Mouse (Mus musculus) forebrain, embryonic 11.5 days (tissue): ENCODE data around the gene Apoc1. TPM values are rescaled to one million over a fixed set of nuclear protein-coding genes. Genes with fewer than 3 reads are reported as not detected.

Experiments used
- ATAC-seq: fragments of 200-750 bp; cut with Nextera tagmentation; replicated peaks from 2 replicates; pipeline ENCODE4 v1.8.0; 2017; ENCODE audit warnings: moderate TSS enrichment; ENCODE audit not compliant: low FRiP score
- DNase-seq: peaks from one replicate; pipeline ENCODE4 v3.0.0-alpha.2; 2017; ENCODE audit warnings: low spot score
- H3K27ac ChIP-seq: fragments of 300-500 bp; sonication (generic); 2 replicates; pipeline ENCODE4 v1.5.1; 2014; ENCODE audit warnings: low read depth, low read length
- H3K27me3 ChIP-seq: fragments of 300-500 bp; sonication (generic); 2 replicates; pipeline ENCODE4 v1.6.1; 2014; ENCODE audit warnings: mild to moderate bottlenecking, low read length, mixed read lengths; ENCODE audit not compliant: control insufficient read depth, insufficient read depth
- H3K36me3 ChIP-seq: fragments of 300-500 bp; sonication (generic); 2 replicates; pipeline ENCODE4 v1.6.1; 2014; ENCODE audit warnings: mild to moderate bottlenecking, low read length, moderate library complexity, mixed read lengths; ENCODE audit not compliant: control insufficient read depth, insufficient read depth
- H3K4me1 ChIP-seq: fragments of 300-500 bp; sonication (generic); replicated peaks from 2 replicates; pipeline ENCODE4 v1.6.1; 2014; ENCODE audit warnings: low read length, mixed read lengths; ENCODE audit not compliant: control insufficient read depth, insufficient read depth
- H3K4me2 ChIP-seq: fragments of 300-500 bp; sonication (generic); 2 replicates; pipeline ENCODE4 v1.6.1; 2014; ENCODE audit warnings: low read depth, mild to moderate bottlenecking, low read length, moderate library complexity, mixed read lengths; ENCODE audit not compliant: severe bottlenecking
- H3K4me3 ChIP-seq: fragments of 300-500 bp; sonication (generic); 2 replicates; pipeline ENCODE4 v1.5.1; 2014; ENCODE audit warnings: low read depth, low read length
- H3K9ac ChIP-seq: fragments of 300-500 bp; sonication (generic); 2 replicates; pipeline ENCODE4 v1.6.1; 2014; ENCODE audit warnings: low read length
- H3K9me3 ChIP-seq: fragments of 300-500 bp; sonication (generic); 2 replicates; pipeline ENCODE4 v1.6.1; 2016; ENCODE audit warnings: low read length, mixed read lengths; ENCODE audit not compliant: control insufficient read depth
- WGBS: fragments of 180-500 bp; shearing (Covaris S2); extraction: QIAGEN DNeasy Blood & Tissue Kit; methylation state at CpG from one replicate; pipeline ENCODE4 v1.1.7; 2014; 5-methylcytosine and 5-hydroxymethylcytosine counted together
- polyA plus RNA-seq: library from polyadenylated mRNA; unstranded; fragments of >200 nt; fragmentation: Nextera tagmentation; extraction: Ambion mirVana; gene quantifications from 2 replicates; pipeline ENCODE4 v1.2.1, GENCODE M21; 2014

The Apoc1 gene
- polyA plus RNA-seq, 1 experiment from 2014 or later = 2.0 TPM

- ATAC-seq = no peak
- Histone ChIP-seq H3K4me2 (no peak overlapping the region), H3K9ac (no peak overlapping the region), H3K36me3 (no peaks in the 10 kb centered on the region; the same call in none of the 2 replicates), H3K9me3 (no peaks in the 10 kb centered on the region), H3K27me3 (no peaks in the 10 kb centered on the region), H3K4me1 (no peaks in the 10 kb centered on the region), H3K27ac (no peak overlapping the region), H3K4me3 (no peak overlapping the region)
- WGBS = 94% methylated on average over 2 of the region's 2 CpGs
- DNase-seq = no peak
These were observed 39.8 kb downstream of the Apoc1 start for GRCm38 (mm10) chr7:19652614-19653013.

DNA sequence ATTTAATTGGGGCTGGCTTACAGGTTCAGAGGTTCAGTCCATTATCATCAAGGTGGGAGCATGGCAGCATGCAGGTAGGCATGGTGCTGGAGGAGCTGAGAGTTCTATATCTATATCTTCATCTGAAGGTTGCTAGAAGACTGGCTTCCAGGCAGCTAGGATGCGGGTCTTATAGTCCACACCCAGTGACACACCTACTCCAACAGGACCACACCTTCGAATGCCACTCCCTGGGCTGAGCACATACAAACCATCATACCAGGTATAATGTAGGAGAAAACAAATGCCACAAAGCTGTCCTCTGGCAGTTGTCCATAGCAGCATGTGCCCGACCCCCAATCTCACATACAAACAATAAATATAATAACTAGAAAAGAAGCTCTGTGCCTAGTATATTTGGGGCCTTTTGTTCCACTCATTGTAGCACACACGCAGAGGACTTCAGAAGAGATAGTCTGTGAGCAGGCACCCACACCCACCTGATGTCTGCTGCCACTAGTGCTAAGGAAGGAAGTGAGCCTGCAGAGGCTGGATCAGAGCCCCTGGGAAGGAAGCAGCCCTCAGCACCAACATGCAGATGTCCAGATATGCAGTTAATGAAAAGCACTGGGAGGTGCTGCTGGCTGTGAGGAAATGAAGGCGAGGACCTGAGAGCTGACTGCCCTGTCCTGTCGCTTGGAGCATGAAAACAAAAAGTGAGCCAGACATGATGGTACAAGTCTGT lies 41.2 kb downstream of the Apoc1 start:
- no peaks in the 10 kb centered on the region; the same call in none of the 2 replicates for H3K36me3 ChIP-seq
- H3K4me3 ChIP-seq = no peak overlapping the region
- 92% methylated on average over 6 of the region's 6 CpGs for WGBS
- H3K27me3 ChIP-seq = no peaks in the 10 kb centered on the region
- no peaks in the 10 kb centered on the region for H3K9me3 ChIP-seq
- no peak for ATAC-seq
- no peak overlapping the region for H3K4me2 ChIP-seq
- DNase-seq = no peak
- no peak overlapping the region for H3K9ac ChIP-seq
- no peaks in the 10 kb centered on the region for H3K4me1 ChIP-seq
- no peak overlapping the region for H3K27ac ChIP-seq

DNA sequence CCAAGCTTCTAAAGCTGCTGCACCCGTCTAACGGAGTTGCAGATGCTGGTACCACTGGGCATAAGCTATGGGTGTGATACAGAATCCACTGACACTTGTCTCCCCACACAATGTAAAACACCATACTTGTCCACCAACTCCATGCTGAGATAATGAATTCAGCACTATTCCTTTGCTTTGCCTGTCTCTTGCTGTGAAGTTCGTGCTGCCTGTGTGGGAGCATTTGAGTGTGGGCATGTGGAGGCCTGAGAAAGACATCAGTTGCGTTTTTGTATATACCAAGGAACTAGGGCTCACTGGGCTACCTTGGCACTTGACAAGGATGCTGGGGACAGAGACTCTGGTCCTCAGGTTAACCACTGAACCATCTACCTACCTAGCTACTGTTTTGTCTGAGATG lies 51.2 kb downstream of the Apoc1 start:
- H3K4me3 ChIP-seq = no peak overlapping the region
- DNase-seq (no peak), ATAC-seq (no peak)
- WGBS = 95% methylated on average over 4 of the region's 4 CpGs
- no peaks in the 10 kb centered on the region for H3K4me1 ChIP-seq
- no peaks in the 10 kb centered on the region for H3K27me3 ChIP-seq
- no peak overlapping the region for H3K27ac ChIP-seq
- no peaks in the 10 kb centered on the region for H3K9me3 ChIP-seq
- H3K9ac ChIP-seq = no peak overlapping the region
- H3K36me3 ChIP-seq = peaks cover 22% of the 10 kb centered on the region
- H3K4me2 ChIP-seq = no peak overlapping the region

Other genes with a start within 250 kb of the Apoc1 start
- 11.0 and 13.2 TPM in 2 replicates for gene Mark4, start 233.8 kb downstream of the Apoc1 start, polyA plus RNA-seq
- gene Exoc3l2, start 229.3 kb downstream of the Apoc1 start, polyA plus RNA-seq = 1.2 and 1.4 TPM in 2 replicates
- 2.9 and 4.5 TPM in 2 replicates for gene Bloc1s3, start 184.3 kb downstream of the Apoc1 start, polyA plus RNA-seq
- gene Trappc6a, start 184.3 kb downstream of the Apoc1 start, polyA plus RNA-seq = 43.7 and 54.1 TPM in 2 replicates
- 0.11 TPM in 1 of 2 replicates, not detected in the other for gene Nkpd1, start 174.8 kb downstream of the Apoc1 start, polyA plus RNA-seq
- 5.1 and 7.8 TPM in 2 replicates for gene Ppp1r37, start 129.6 kb downstream of the Apoc1 start, polyA plus RNA-seq
- 0.40 and 0.47 TPM in 2 replicates for gene Zfp296, start 115.4 kb downstream of the Apoc1 start, polyA plus RNA-seq
- 151 and 156 TPM in 2 replicates for gene Gemin7, start 115.1 kb downstream of the Apoc1 start, polyA plus RNA-seq
- gene Clasrp, start 88.2 kb downstream of the Apoc1 start, polyA plus RNA-seq = 59.7 and 64.1 TPM in 2 replicates
- gene Relb, start 63.2 kb downstream of the Apoc1 start, polyA plus RNA-seq = 2.9 and 3.7 TPM in 2 replicates
- gene Clptm1, start 27.6 kb downstream of the Apoc1 start, polyA plus RNA-seq = 89.1 and 92.0 TPM in 2 replicates
- not detected in 2 replicates for gene Apoc2, start 14.7 kb downstream of the Apoc1 start, polyA plus RNA-seq
- gene Gm44805, start 11.2 kb downstream of the Apoc1 start, polyA plus RNA-seq = not detected in 2 replicates
- not detected in 2 replicates for gene Apoc4, start 11.2 kb downstream of the Apoc1 start, polyA plus RNA-seq
- 125 and 152 TPM in 2 replicates for gene Apoe, start 6.5 kb upstream of the Apoc1 start, polyA plus RNA-seq
- gene Tomm40, start 22.8 kb upstream of the Apoc1 start, polyA plus RNA-seq = 160 and 171 TPM in 2 replicates
- 56.0 and 59.2 TPM in 2 replicates for gene Nectin2, start 57.8 kb upstream of the Apoc1 start, polyA plus RNA-seq
- gene Bcam, start 78.4 kb upstream of the Apoc1 start, polyA plus RNA-seq = 17.6 and 21.5 TPM in 2 replicates
- gene Cblc, start 104.1 kb upstream of the Apoc1 start, polyA plus RNA-seq = 0.28 and 0.84 TPM in 2 replicates
- 0.51 and 1.1 TPM in 2 replicates for gene Bcl3, start 130.1 kb upstream of the Apoc1 start, polyA plus RNA-seq
- not detected in 2 replicates for gene Gm19345, start 159.3 kb upstream of the Apoc1 start, polyA plus RNA-seq
- 0.32 TPM in 1 of 2 replicates, not detected in the other for gene Ceacam16, start 168.6 kb upstream of the Apoc1 start, polyA plus RNA-seq
- gene Ceacam19, start 195.3 kb upstream of the Apoc1 start, polyA plus RNA-seq = not detected in 2 replicates
- gene Pvr, start 228.5 kb upstream of the Apoc1 start, polyA plus RNA-seq = 2.6 and 2.8 TPM in 2 replicates